Mouse (Mus musculus) lung, postnatal 0 days (tissue): Measurements from ENCODE around the gene Xylt2. TPM values are rescaled to one million over a fixed set of nuclear protein-coding genes. Genes with fewer than 3 reads are reported as not detected.
A peak's percentile ranks its signal among the peaks of the same experiment; 100 is the strongest.
"Not testable (repeated sequence)": the region's sequence is repeated elsewhere in the genome, so short reads cannot be mapped to it uniquely, and the experiment has no call there.

ENCODE experiments used
- ATAC-seq: fragments of 200-750 bp; cut with Nextera tagmentation; 2 replicates; pipeline ENCODE4 v1.8.0; 2017; ENCODE audit warnings: moderate library complexity
- DNase-seq: peaks from one replicate; pipeline ENCODE4 v3.0.0-alpha.2; 2016; ENCODE audit warnings: low spot score
- H3K27ac ChIP-seq: fragments of 300-500 bp; sonication (generic); 2 replicates; pipeline ENCODE4 v1.5.1; 2014; ENCODE audit warnings: antibody characterized with exemption, mild to moderate bottlenecking, low read length, mixed read lengths
- H3K27me3 ChIP-seq: fragments of 300-500 bp; sonication (generic); replicated peaks from 2 replicates; pipeline ENCODE4 v1.6.1; 2014; ENCODE audit warnings: low read length, mixed read lengths; ENCODE audit not compliant: insufficient read depth
- H3K36me3 ChIP-seq: fragments of 300-500 bp; sonication (generic); 2 replicates; pipeline ENCODE4 v1.6.1; 2014; ENCODE audit warnings: low read length, mixed read lengths; ENCODE audit not compliant: insufficient read depth
- H3K4me1 ChIP-seq: fragments of 300-500 bp; sonication (generic); 2 replicates; pipeline ENCODE4 v1.6.1; 2014; ENCODE audit warnings: antibody characterized with exemption, low read depth, low read length, mixed read lengths; ENCODE audit not compliant: insufficient read depth
- H3K4me2 ChIP-seq: fragments of 300-500 bp; sonication (generic); replicated peaks from 2 replicates; pipeline ENCODE4 v1.6.1; 2014; ENCODE audit warnings: low read depth, mild to moderate bottlenecking, low read length, moderate library complexity, mixed read lengths
- H3K4me3 ChIP-seq: fragments of 300-500 bp; sonication (generic); 2 replicates; pipeline ENCODE4 v1.5.1; 2014; ENCODE audit warnings: low read depth, low read length
- H3K9ac ChIP-seq: fragments of 300-500 bp; sonication (generic); replicated peaks from 2 replicates; pipeline ENCODE4 v1.6.1; 2014; ENCODE audit warnings: low read depth, mild to moderate bottlenecking
- H3K9me3 ChIP-seq: fragments of 300-500 bp; sonication (generic); 2 replicates; pipeline ENCODE4 v1.6.1; 2016; ENCODE audit warnings: low read length, mixed read lengths
- CTCF ChIP-seq: IDR thresholded peaks from 2 replicates; pipeline ENCODE4 v1.5.1; 2016; ENCODE audit warnings: antibody characterized with exemption, mild to moderate bottlenecking
- EP300 ChIP-seq: IDR thresholded peaks from 2 replicates; pipeline ENCODE4 v1.6.1; 2016; ENCODE audit warnings: antibody characterized with exemption, mild to moderate bottlenecking, control low read depth
- WGBS: fragments of 180-500 bp; shearing (Covaris S2); extraction: QIAGEN DNeasy Blood & Tissue Kit; methylation state at CpG from one replicate; pipeline ENCODE4 v1.1.7; 2014; 5-methylcytosine and 5-hydroxymethylcytosine counted together
- polyA plus RNA-seq: library from polyadenylated mRNA; unstranded; fragments of >200 nt; fragmentation: Nextera tagmentation; extraction: Ambion mirVana; gene quantifications from 2 replicates; pipeline ENCODE4 v1.2.1, GENCODE M21; 2015

The Xylt2 gene
- polyA plus RNA-seq, 1 experiment from 2014 or later = 13.3 TPM

- ATAC-seq = no peak
- DNase-seq = no peak
- WGBS = 45% methylated on average over 13 of the region's 13 CpGs
These were observed 20.6 kb upstream of the Xylt2 start for GRCm38 (mm10) chr11:94697703-94698464.

GRCm38 (mm10) chr11:94697140-94697539, 19.8 kb upstream of the Xylt2 start:
- H3K4me3 ChIP-seq = no peak overlapping the region
- no peaks in the 10 kb centered on the region for H3K9me3 ChIP-seq
- no peak overlapping the region for H3K9ac ChIP-seq
- WGBS = 89% methylated on average over 2 of the region's 2 CpGs
- H3K27ac ChIP-seq = no peak overlapping the region
- H3K4me1 ChIP-seq = no peaks in the 10 kb centered on the region
- ATAC-seq (no peak), DNase-seq (no peak)
- no peak overlapping the region for H3K4me2 ChIP-seq
- H3K36me3 ChIP-seq = no peaks in the 10 kb centered on the region
- H3K27me3 ChIP-seq = no peaks in the 10 kb centered on the region
- TF ChIP-seq CTCF (peak; percentile 15; the same call in 1 of the 2 replicates), EP300 (no peak)

More at GRCm38 (mm10) chr11:94697703-94698464, 20.6 kb upstream of the Xylt2 start:
- Histone ChIP-seq H3K4me3 (no peak overlapping the region), H3K9me3 (no peaks in the 10 kb centered on the region), H3K36me3 (no peaks in the 10 kb centered on the region), H3K27me3 (no peaks in the 10 kb centered on the region), H3K4me2 (no peak overlapping the region), H3K27ac (no peak overlapping the region), H3K4me1 (no peaks in the 10 kb centered on the region), H3K9ac (no peak overlapping the region)
- TF ChIP-seq CTCF (no peak), EP300 (no peak)

GRCm38 (mm10) chr11:94695508-94695907, 18.2 kb upstream of the Xylt2 start:
- Histone ChIP-seq H3K36me3 (no peaks in the 10 kb centered on the region), H3K27ac (no peak overlapping the region), H3K27me3 (no peaks in the 10 kb centered on the region), H3K4me1 (no peaks in the 10 kb centered on the region), H3K9me3 (no peaks in the 10 kb centered on the region), H3K4me3 (no peak overlapping the region), H3K9ac (no peak overlapping the region), H3K4me2 (no peak overlapping the region)
- DNase-seq (no peak), ATAC-seq (no peak)
- 59% methylated on average over 6 of the region's 6 CpGs for WGBS
- no peak for TF ChIP-seq CTCF
- no peak for TF ChIP-seq EP300

- not testable (repeated sequence) for H3K27ac ChIP-seq, H3K27me3 ChIP-seq, H3K4me2 ChIP-seq, H3K9me3 ChIP-seq, DNase-seq, H3K9ac ChIP-seq, H3K36me3 ChIP-seq, H3K4me3 ChIP-seq, H3K4me1 ChIP-seq, ATAC-seq
These were observed 15.2 kb upstream of the Xylt2 start for GRCm38 (mm10) chr11:94692502-94692901.

GRCm38 (mm10) chr11:94687178-94687577, 9.9 kb upstream of the Xylt2 start:
- 70% methylated on average over 6 of the region's 6 CpGs for WGBS
- no peaks in the 10 kb centered on the region for H3K27me3 ChIP-seq
- H3K9me3 ChIP-seq = no peaks in the 10 kb centered on the region
- H3K4me1 ChIP-seq = no peaks in the 10 kb centered on the region
- no peaks in the 10 kb centered on the region for H3K36me3 ChIP-seq
- no peak overlapping the region for H3K4me2 ChIP-seq
- H3K9ac ChIP-seq = no peak overlapping the region
- no peak overlapping the region for H3K4me3 ChIP-seq
- no peak overlapping the region for H3K27ac ChIP-seq
- DNase-seq (no peak), ATAC-seq (no peak)
- no peak for TF ChIP-seq CTCF

GRCm38 (mm10) chr11:94682427-94682826, 5.1 kb upstream of the Xylt2 start:
- DNase-seq = no peak
- Histone ChIP-seq H3K4me1 (no peaks in the 10 kb centered on the region; the same call in 1 of the 2 replicates), H3K4me3 (no peak overlapping the region), H3K4me2 (no peak overlapping the region), H3K36me3 (no peaks in the 10 kb centered on the region), H3K9me3 (no peaks in the 10 kb centered on the region), H3K27ac (no peak overlapping the region), H3K27me3 (no peaks in the 10 kb centered on the region), H3K9ac (no peak overlapping the region)
- TF ChIP-seq CTCF (no peak), EP300 (no peak)
- no peak for ATAC-seq
- 77% methylated on average over 7 of the region's 7 CpGs for WGBS

- Histone ChIP-seq H3K4me1 (no peaks in the 10 kb centered on the region; the same call in 1 of the 2 replicates), H3K4me2 (no peak overlapping the region), H3K9ac (no peak overlapping the region), H3K9me3 (no peaks in the 10 kb centered on the region), H3K36me3 (no peaks in the 10 kb centered on the region), H3K27ac (no peak overlapping the region), H3K4me3 (no peak overlapping the region), H3K27me3 (no peaks in the 10 kb centered on the region)
- 62% methylated on average over 4 of the region's 4 CpGs for WGBS
- ATAC-seq (no peak), DNase-seq (no peak)
- TF ChIP-seq EP300 = no peak
- TF ChIP-seq CTCF = no peak
These were observed 4.3 kb upstream of the Xylt2 start for GRCm38 (mm10) chr11:94681640-94682039.
